Mouse (Mus musculus): ENCODE measurements at regions not wholly inside any gene's neighbourhood (a gene's known extent, or its start where the extent isn't known, plus 50 kb on each side); places are given as distances from the start of the nearest gene placed in this dataset.

- DNase-seq (ENCODE audit: low read depth, low spot score): no peak
Measured at GRCm38 (mm10) chr1:186572651-186573050, 133.1 kb downstream of the Tgfb2 start.

- no peak for DNase-seq (ENCODE audit: low read depth, low spot score)
Measured at GRCm38 (mm10) chr1:186572092-186572491, 133.7 kb downstream of the Tgfb2 start.

GRCm38 (mm10) chr1:186568496-186568895 is 137.3 kb downstream of the Tgfb2 start:
- no peak for DNase-seq (ENCODE audit: low read depth, low spot score)

- no peak for DNase-seq (ENCODE audit: low read depth, low spot score)
Measured at GRCm38 (mm10) chr1:186568076-186568475, 137.7 kb downstream of the Tgfb2 start.

DNA sequence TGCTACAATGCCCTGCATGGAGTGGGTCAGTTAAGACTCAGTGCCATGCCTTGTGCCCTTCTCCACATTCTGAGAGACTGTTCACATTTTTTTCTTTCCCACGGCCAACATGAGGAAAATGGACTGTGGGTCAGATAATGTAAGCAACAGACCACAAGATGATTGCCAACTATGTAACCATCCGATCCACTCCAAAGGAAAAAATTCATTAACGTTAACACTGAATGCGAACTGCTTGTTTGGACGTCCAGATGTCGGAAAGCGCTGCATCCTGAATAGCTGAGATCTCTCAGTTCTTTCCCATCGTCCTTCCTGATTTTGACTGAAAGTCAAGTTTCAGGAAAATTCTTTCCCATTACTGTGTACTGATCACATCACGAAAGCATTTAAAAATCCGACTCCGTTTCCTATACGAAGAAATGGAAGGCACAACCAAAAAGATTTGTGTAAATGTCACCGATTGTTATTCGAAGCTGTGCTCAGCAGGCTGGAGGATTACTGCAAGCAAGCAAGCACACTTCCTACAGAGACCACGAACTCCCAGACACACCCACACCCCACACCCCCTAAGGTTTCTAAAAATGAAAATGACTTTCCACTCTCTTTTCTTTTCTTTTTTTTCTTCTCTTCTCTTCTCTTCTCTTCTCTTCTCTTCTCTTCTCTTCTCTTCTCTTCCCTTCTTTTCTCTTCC is 138.5 kb downstream of the Tgfb2 start:
- no peak for DNase-seq (ENCODE audit: low read depth, low spot score)

- DNase-seq (ENCODE audit: low read depth, low spot score): no peak
Measured at GRCm38 (mm10) chr1:186562027-186562426, 143.8 kb downstream of the Tgfb2 start.

DNA sequence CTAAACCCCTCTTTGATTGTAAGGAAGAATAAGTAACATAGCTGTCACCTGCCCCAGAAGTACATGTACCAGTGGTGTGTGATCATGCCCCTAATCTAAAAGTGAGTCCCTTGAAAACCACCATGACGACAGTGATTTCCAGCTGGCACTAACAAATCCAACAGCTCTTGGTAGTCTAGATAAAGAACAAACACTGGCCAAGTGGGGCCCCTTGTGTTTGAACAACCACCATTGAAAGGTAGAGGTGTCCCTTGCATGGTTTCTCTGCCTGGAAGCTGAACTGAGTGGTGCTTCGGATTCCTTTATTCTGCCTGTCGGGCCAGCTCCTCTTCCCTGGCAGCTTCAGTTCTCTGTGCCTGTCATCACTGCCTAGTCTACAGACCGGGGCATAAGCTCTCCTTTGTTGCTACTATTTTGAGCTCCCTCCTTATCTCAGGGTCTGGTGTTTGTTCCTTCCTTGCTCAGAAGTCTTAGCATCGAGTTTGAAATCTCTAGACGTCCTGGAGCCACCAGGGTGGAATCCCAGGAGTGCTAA is 150.3 kb downstream of the Tgfb2 start:
- no peak for DNase-seq (ENCODE audit: low read depth, low spot score)

- DNase-seq (ENCODE audit: low read depth, low spot score): no peak
Measured at GRCm38 (mm10) chr1:186554520-186555010, 151.2 kb downstream of the Tgfb2 start.

GRCm38 (mm10) chr1:186552689-186553088 is 153.1 kb downstream of the Tgfb2 start:
- DNase-seq (ENCODE audit: low read depth, low spot score): no peak

GRCm38 (mm10) chr1:186550265-186550885 is 155.4 kb downstream of the Tgfb2 start:
- no peak for DNase-seq (ENCODE audit: low read depth, low spot score)

GRCm38 (mm10) chr1:186549207-186549606 is 156.6 kb downstream of the Tgfb2 start:
- DNase-seq (ENCODE audit: low read depth, low spot score): no peak

GRCm38 (mm10) chr1:186546386-186547185 is 159.2 kb downstream of the Tgfb2 start:
- DNase-seq (ENCODE audit: low read depth, low spot score): no peak

DNA sequence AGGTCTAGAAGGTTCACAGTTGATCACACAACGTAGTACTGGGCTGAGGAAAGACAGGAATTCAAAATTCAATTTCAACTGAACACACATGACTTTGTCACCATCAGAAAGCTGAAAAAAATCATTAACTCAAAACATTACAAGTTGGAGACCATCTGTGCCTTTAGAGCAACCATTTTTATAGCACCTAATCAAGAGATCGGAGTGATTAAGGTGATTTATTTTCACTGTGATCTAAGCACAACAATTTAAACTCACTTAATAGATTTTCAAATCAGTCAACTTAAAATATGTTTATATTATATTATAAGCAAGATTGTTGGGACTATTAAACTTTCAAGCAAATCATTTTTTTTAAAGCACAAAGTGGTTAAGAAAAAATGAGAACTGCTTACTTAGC is 165.7 kb downstream of the Tgfb2 start:
- DNase-seq (ENCODE audit: low read depth, low spot score): no peak

GRCm38 (mm10) chr1:186538233-186538632 is 167.6 kb downstream of the Tgfb2 start:
- no peak for DNase-seq (ENCODE audit: low read depth, low spot score)

- no peak for DNase-seq (ENCODE audit: low read depth, low spot score)
Measured at GRCm38 (mm10) chr1:186515976-186516375, 189.8 kb downstream of the Tgfb2 start.

- DNase-seq (ENCODE audit: low read depth, low spot score): peak; percentile 4
Measured at GRCm38 (mm10) chr1:186515071-186515470, 190.7 kb downstream of the Tgfb2 start.

GRCm38 (mm10) chr1:186513861-186514260 is 191.9 kb downstream of the Tgfb2 start:
- no peak for DNase-seq (ENCODE audit: low read depth, low spot score)

DNA sequence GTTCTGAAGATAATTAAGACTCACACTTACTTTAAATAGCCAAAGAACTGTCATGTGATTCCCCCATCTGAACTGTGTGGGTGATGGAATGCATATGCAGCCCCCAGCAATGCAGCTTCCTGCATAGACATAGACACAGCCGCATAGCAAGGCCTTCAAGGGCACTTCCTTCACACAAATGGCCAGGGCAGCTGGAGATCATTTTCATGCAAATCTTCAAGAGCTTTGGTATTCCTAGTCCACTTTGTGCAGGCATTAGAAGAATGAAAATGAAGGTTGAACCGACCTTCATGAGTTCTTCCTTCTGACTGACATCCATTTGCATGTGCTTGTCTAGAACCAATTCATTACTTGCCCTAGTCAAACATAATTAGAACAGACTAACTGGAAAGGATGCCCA is 195.3 kb downstream of the Tgfb2 start:
- DNase-seq (ENCODE audit: low read depth, low spot score): no peak

- DNase-seq (ENCODE audit: low read depth, low spot score): no peak
Measured at GRCm38 (mm10) chr1:186508358-186508757, 197.4 kb downstream of the Tgfb2 start.

DNA sequence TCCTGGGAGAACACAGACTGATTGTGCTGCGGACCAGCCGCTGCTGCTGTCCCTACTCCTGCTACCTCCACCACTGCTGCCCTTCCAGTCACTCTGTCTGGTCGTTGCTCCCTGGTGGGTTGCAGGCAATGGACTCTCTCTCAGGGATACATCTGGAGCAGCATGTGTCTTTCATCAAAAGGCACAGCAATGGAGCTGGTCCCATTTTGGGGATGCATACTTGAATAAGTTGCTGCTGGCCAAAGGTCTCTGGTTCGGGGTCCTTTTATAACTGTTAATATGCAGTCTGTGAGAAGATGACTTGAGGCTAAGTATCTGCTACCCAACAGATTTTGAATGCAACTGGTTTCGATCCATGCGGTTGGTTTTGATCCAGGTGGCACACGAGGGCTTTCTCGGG is 197.8 kb downstream of the Tgfb2 start:
- DNase-seq (ENCODE audit: low read depth, low spot score): no peak

GRCm38 (mm10) chr1:186506517-186506916 is 199.3 kb downstream of the Tgfb2 start:
- DNase-seq (ENCODE audit: low read depth, low spot score): no peak

DNA sequence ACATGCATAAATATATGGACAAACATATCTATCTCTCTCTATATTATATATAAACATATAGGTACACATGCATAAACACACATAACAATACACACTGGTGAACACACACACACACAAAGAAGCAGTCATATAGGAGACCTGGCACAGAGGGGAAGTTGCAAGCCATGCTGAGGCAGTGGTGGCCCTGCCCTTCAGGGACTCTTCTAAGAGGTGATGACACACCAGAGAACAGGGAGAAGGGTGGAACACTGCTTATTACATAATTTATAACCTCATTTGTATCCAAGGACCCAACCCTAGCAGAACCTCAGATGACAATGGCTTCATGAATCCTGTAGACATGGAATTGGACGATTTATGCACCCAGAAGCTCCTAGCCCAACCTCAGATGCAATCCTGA is 199.9 kb downstream of the Tgfb2 start:
- DNase-seq (ENCODE audit: low read depth, low spot score): no peak
